Mouse (Mus musculus): ENCODE results near the gene Unc93b1. TPM values are rescaled to one million over a fixed set of nuclear protein-coding genes. Genes with fewer than 3 reads are reported as not detected.

The Unc93b1 gene
- polyA plus RNA-seq, 1 experiment from 2014 or later, result 12.4 TPM

GRCm38 (mm10) chr19:3916727-3917126 is 18.3 kb upstream of the Unc93b1 start:
- Histone ChIP-seq H3K4me2 (no peak overlapping the region), H3K27me3 (replicated peaks) (no peaks in the 10 kb centered on the region), H3K4me3 (no peak overlapping the region), H3K9me3 (no peaks in the 10 kb centered on the region), H3K36me3 (no peaks in the 10 kb centered on the region), H3K27ac (replicated peaks) (no peak overlapping the region), H3K9ac (no peak overlapping the region), H3K4me1 (peaks cover 23% of the 10 kb centered on the region)
- 69% methylated on average over 11 of the region's 11 CpGs for WGBS
- no peak for ATAC-seq (ENCODE audit: extremely low read depth, insufficient number of reproducible peaks, low FRiP score, low TSS enrichment)

- Histone ChIP-seq H3K9ac (no peak overlapping the region), H3K4me3 (no peak overlapping the region), H3K36me3 (no peaks in the 10 kb centered on the region), H3K4me1 (peaks cover 18% of the 10 kb centered on the region), H3K9me3 (no peaks in the 10 kb centered on the region), H3K27ac (replicated peaks) (no peak overlapping the region), H3K4me2 (no peak overlapping the region), H3K27me3 (replicated peaks) (no peaks in the 10 kb centered on the region)
- no peak for ATAC-seq (ENCODE audit: extremely low read depth, insufficient number of reproducible peaks, low FRiP score, low TSS enrichment)
Measured at GRCm38 (mm10) chr19:3919928-3920327, 15.1 kb upstream of the Unc93b1 start.

- Histone ChIP-seq H3K9ac (no peak overlapping the region), H3K4me3 (no peak overlapping the region), H3K4me2 (no peak overlapping the region), H3K36me3 (no peaks in the 10 kb centered on the region), H3K4me1 (peaks cover 27% of the 10 kb centered on the region), H3K9me3 (no peaks in the 10 kb centered on the region), H3K27ac (replicated peaks) (peak overlapping the region; percentile 39; the same call in 1 of the 2 replicates), H3K27me3 (replicated peaks) (no peaks in the 10 kb centered on the region)
- ATAC-seq (ENCODE audit: extremely low read depth, insufficient number of reproducible peaks, low FRiP score, low TSS enrichment), result no peak
- 53% methylated on average over 10 of the region's 10 CpGs for WGBS
Measured at GRCm38 (mm10) chr19:3922661-3923371, 12.2 kb upstream of the Unc93b1 start.

- H3K4me3 ChIP-seq, result no peak overlapping the region
- H3K9ac ChIP-seq, result no peak overlapping the region
- 61% methylated on average over 13 of the region's 13 CpGs for WGBS
- peaks cover 27% of the 10 kb centered on the region for H3K4me1 ChIP-seq
- H3K4me2 ChIP-seq, result no peak overlapping the region
- H3K27me3 ChIP-seq (replicated peaks), result no peaks in the 10 kb centered on the region
- peak overlapping the region; percentile 39; the same call in 1 of the 2 replicates for H3K27ac ChIP-seq (replicated peaks)
- no peaks in the 10 kb centered on the region for H3K9me3 ChIP-seq
- ATAC-seq (ENCODE audit: extremely low read depth, insufficient number of reproducible peaks, low FRiP score, low TSS enrichment), result no peak
- no peaks in the 10 kb centered on the region for H3K36me3 ChIP-seq
Measured at GRCm38 (mm10) chr19:3923586-3923985, 11.4 kb upstream of the Unc93b1 start.

- 69% methylated on average over 8 of the region's 8 CpGs for WGBS
- H3K27me3 ChIP-seq (replicated peaks), result no peaks in the 10 kb centered on the region
- H3K4me3 ChIP-seq, result no peak overlapping the region
- no peaks in the 10 kb centered on the region for H3K9me3 ChIP-seq
- ATAC-seq (ENCODE audit: extremely low read depth, insufficient number of reproducible peaks, low FRiP score, low TSS enrichment), result no peak
- H3K36me3 ChIP-seq, result no peaks in the 10 kb centered on the region
- peaks cover 32% of the 10 kb centered on the region for H3K4me1 ChIP-seq
- H3K9ac ChIP-seq, result no peak overlapping the region; the same call in 1 of the 2 replicates
- no peak overlapping the region for H3K27ac ChIP-seq (replicated peaks)
- H3K4me2 ChIP-seq, result no peak overlapping the region
Measured at GRCm38 (mm10) chr19:3924190-3924589, 10.8 kb upstream of the Unc93b1 start.

- Histone ChIP-seq H3K4me3 (no peak overlapping the region), H3K27me3 (replicated peaks) (no peaks in the 10 kb centered on the region), H3K4me1 (peaks cover 32% of the 10 kb centered on the region), H3K27ac (replicated peaks) (no peak overlapping the region), H3K9ac (no peak overlapping the region), H3K9me3 (no peaks in the 10 kb centered on the region), H3K4me2 (no peak overlapping the region), H3K36me3 (no peaks in the 10 kb centered on the region)
- WGBS, result 91% methylated on average over 7 of the region's 7 CpGs
- ATAC-seq (ENCODE audit: extremely low read depth, insufficient number of reproducible peaks, low FRiP score, low TSS enrichment), result no peak
Measured at GRCm38 (mm10) chr19:3924868-3925267, 10.1 kb upstream of the Unc93b1 start.

- ATAC-seq (ENCODE audit: extremely low read depth, insufficient number of reproducible peaks, low FRiP score, low TSS enrichment), result no peak
Measured at GRCm38 (mm10) chr19:3925859-3926258, 9.1 kb upstream of the Unc93b1 start.

GRCm38 (mm10) chr19:3926279-3926678 is 8.7 kb upstream of the Unc93b1 start:
- Histone ChIP-seq H3K4me2 (no peak overlapping the region), H3K36me3 (no peaks in the 10 kb centered on the region), H3K4me1 (peaks cover 46% of the 10 kb centered on the region), H3K4me3 (no peak overlapping the region), H3K9me3 (no peaks in the 10 kb centered on the region), H3K27ac (replicated peaks) (no peak overlapping the region), H3K27me3 (replicated peaks) (no peaks in the 10 kb centered on the region), H3K9ac (no peak overlapping the region)
- ATAC-seq (ENCODE audit: extremely low read depth, insufficient number of reproducible peaks, low FRiP score, low TSS enrichment), result no peak
- WGBS, result 58% methylated on average over 3 of the region's 3 CpGs

More at GRCm38 (mm10) chr19:3925859-3926258, 9.1 kb upstream of the Unc93b1 start:
- Histone ChIP-seq H3K36me3 (no peaks in the 10 kb centered on the region), H3K9me3 (no peaks in the 10 kb centered on the region), H3K27ac (replicated peaks) (no peak overlapping the region), H3K9ac (no peak overlapping the region), H3K27me3 (replicated peaks) (no peaks in the 10 kb centered on the region), H3K4me2 (no peak overlapping the region), H3K4me3 (no peak overlapping the region), H3K4me1 (peaks cover 42% of the 10 kb centered on the region)
- 77% methylated on average over 6 of the region's 6 CpGs for WGBS

GRCm38 (mm10) chr19:3926685-3927084 is 8.3 kb upstream of the Unc93b1 start:
- no peaks in the 10 kb centered on the region for H3K9me3 ChIP-seq
- no peaks in the 10 kb centered on the region for H3K36me3 ChIP-seq
- ATAC-seq (ENCODE audit: extremely low read depth, insufficient number of reproducible peaks, low FRiP score, low TSS enrichment), result no peak
- WGBS, result 63% methylated on average over 6 of the region's 6 CpGs
- no peak overlapping the region for H3K4me2 ChIP-seq
- H3K4me1 ChIP-seq, result peaks cover 46% of the 10 kb centered on the region
- H3K27ac ChIP-seq (replicated peaks), result no peak overlapping the region
- no peak overlapping the region for H3K9ac ChIP-seq
- H3K27me3 ChIP-seq (replicated peaks), result no peaks in the 10 kb centered on the region
- no peak overlapping the region for H3K4me3 ChIP-seq

- Histone ChIP-seq H3K36me3 (no peaks in the 10 kb centered on the region), H3K9me3 (no peaks in the 10 kb centered on the region), H3K4me3 (no peak overlapping the region), H3K4me1 (peaks cover 46% of the 10 kb centered on the region), H3K27ac (replicated peaks) (no peak overlapping the region), H3K27me3 (replicated peaks) (no peaks in the 10 kb centered on the region), H3K9ac (no peak overlapping the region), H3K4me2 (no peak overlapping the region)
- ATAC-seq (ENCODE audit: extremely low read depth, insufficient number of reproducible peaks, low FRiP score, low TSS enrichment), result no peak
- WGBS, result 81% methylated on average over 4 of the region's 4 CpGs
Measured at GRCm38 (mm10) chr19:3927989-3928388, 7.0 kb upstream of the Unc93b1 start.

GRCm38 (mm10) chr19:3928779-3929178 is 6.2 kb upstream of the Unc93b1 start:
- Histone ChIP-seq H3K9me3 (no peaks in the 10 kb centered on the region), H3K27ac (replicated peaks) (peak overlapping the region; percentile 87), H3K4me3 (no peak overlapping the region), H3K9ac (no peak overlapping the region), H3K4me1 (peaks cover 42% of the 10 kb centered on the region), H3K36me3 (no peaks in the 10 kb centered on the region), H3K4me2 (no peak overlapping the region), H3K27me3 (replicated peaks) (no peaks in the 10 kb centered on the region)
- ATAC-seq (ENCODE audit: extremely low read depth, insufficient number of reproducible peaks, low FRiP score, low TSS enrichment), result no peak
- 69% methylated on average over 4 of the region's 4 CpGs for WGBS

All from heart, embryonic 13.5 days (tissue).